Mouse (Mus musculus) E14TG2a.4 (cell line): ENCODE results near the gene 2310061I04Rik.

Experiments
- CTCF ChIP-seq: conservative IDR thresholded peaks from 2 replicates; pipeline ENCODE4 v1.5.1; 2014; ENCODE audit warnings: low read length
- POU5F1 ChIP-seq: IDR thresholded peaks from 2 replicates; pipeline ENCODE4 v1.6.1; 2014; ENCODE audit warnings: low read length, borderline replicate concordance

DNA sequence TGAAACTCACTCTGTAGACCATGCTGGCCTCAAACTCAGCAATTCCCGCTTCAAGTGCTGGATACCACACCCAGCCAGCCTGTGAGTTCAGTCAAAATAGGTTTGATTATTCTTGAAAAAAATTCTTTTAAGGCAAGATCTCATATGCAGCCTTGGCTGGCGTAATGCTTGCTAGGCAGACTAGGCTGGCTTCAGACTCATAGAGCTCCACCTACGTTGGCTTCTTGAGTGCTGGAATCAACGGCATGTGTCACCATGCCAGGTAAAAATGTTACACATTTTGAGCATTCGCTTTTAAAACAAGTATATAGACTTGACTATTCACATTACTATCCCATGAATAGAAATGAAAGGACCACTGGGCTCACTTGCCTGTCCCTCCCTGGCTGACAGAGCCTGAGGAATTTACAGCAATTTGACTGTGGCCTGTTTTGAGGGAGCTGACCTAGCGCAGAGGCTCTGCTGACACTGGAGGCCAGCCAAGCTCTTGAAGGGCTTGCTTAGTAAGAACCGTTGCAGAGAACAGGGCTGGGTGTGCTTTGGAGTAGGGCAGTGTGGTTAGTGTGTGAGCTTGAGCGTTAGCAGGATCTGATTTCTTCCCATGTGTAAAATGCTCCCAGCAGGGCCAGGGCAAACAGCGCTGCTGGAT, 6.2 kb upstream of the 2310061I04Rik start:
- no peak for TF ChIP-seq CTCF
- TF ChIP-seq POU5F1 = no peak
